Mouse (Mus musculus): ENCODE results near the gene Ccdc105. TPM values are rescaled to one million over a fixed set of nuclear protein-coding genes. Genes with fewer than 3 reads are reported as not detected.

Ccdc105 gene
- total RNA-seq, 2 experiments from 2014 or later = not detected

DNA sequence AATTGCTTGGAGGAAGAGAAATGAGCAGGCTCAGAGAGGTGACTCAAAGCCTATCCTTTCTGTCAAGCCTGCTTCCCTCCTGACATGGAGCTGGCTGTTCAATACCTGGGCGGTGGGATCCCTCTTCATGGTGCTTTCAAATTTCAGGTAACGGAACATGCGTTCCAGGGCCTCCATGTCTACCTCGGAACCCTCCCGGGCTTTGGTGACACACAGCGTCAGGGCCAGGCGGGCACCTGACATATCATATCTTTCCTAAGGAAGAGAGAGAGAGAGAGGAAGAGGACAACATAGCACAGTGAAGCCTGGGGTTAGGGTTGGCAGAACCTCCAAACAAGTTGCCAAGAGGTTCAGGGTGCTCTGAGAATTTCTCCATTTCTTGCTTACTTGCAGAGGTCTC lies 37.7 kb downstream of the Ccdc105 start:
- DNase-seq = no peak

DNA sequence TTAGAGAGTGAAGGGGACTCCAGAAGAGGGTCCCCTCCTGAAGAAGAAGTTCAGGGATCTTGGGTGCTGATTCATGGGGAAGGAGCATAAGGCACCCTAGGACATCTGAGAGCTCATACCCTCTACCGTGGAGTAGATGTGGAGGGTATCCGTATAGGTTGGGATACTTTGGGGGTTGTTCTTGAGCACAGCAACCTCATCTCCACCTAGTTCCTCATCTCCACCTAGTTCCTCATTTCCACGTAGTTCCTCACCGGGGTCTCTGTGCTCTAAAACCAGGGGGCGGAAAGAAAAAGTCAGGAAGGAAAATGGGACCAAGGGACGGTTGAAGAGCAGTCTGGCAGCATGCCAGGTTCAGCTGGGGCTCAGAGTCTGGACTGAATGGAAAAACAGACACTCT lies 38.7 kb downstream of the Ccdc105 start:
- no peak for DNase-seq

DNA sequence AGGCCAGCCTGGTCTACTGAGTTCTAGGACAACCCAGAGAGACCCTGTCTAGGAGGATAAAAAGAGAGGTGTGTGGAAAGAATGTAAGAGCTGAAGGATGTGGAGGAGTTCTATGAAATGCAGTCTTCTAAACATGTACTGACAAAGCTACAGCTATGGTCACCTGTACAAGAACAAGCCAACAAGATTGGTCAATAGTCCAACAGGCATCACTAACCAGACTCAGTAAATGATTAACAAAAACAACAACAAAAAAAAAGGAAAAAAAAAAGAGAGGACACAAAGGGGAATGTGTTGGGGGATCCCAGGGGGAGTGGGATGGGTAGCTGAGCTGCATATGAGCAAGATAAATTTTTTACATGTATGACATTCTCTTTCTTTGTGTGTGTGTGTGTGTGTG lies 42.2 kb downstream of the Ccdc105 start:
- DNase-seq = no peak

DNA sequence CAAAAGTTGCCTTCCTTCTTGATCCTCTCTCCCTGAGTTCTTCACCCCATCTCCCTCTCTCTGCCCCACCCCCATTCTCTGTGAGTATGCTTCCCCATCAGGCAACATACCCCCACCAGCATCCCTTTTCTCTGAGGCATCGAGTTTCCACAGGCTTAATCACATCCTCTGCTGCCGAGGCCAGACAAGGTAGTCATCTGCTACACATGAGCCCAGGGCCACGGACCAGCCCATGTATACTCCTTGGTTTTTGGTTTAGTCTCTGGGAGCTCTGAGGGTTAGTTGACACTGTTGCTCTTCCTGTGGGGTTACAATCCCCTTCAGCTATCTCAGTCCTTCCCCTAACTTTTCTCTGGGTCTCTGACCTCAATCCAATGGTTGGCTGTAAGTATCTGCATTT lies 52.0 kb downstream of the Ccdc105 start:
- DNase-seq = no peak

Other genes with a start within 250 kb of the Ccdc105 start
- not detected for gene Olfr1358, start 235.6 kb downstream of the Ccdc105 start, total RNA-seq (2021)
- gene Ilvbl, start 178.7 kb downstream of the Ccdc105 start, total RNA-seq (2021) = 10 to 100 TPM; 18.0 to 19.2 TPM
- gene Syde1, start 161.1 kb downstream of the Ccdc105 start, total RNA-seq (2021) = 10 to 100 TPM; 10.3 to 12.8 TPM
- gene Olfr1357, start 135.0 kb downstream of the Ccdc105 start, total RNA-seq (2021) = not detected
- not detected for gene Casp14, start 34.8 kb downstream of the Ccdc105 start, total RNA-seq (2021)
- under 1 TPM in 1 of 2 experiments, not detected in 1; 0.14 TPM for gene Slc1a6, start 27.4 kb upstream of the Ccdc105 start, total RNA-seq (2021)
- not detected for gene Olfr1356, start 99.1 kb upstream of the Ccdc105 start, total RNA-seq (2021)
- gene Olfr1355, start 122.5 kb upstream of the Ccdc105 start, total RNA-seq (2021) = not detected
- not detected for gene Olfr1354, start 160.1 kb upstream of the Ccdc105 start, total RNA-seq (2021)
- gene Olfr8, start 197.6 kb upstream of the Ccdc105 start, total RNA-seq (2021) = not detected
- not detected for gene Olfr1353, start 210.2 kb upstream of the Ccdc105 start, total RNA-seq (2021)
- gene Olfr1352, start 228.0 kb upstream of the Ccdc105 start, total RNA-seq (2021) = not detected